8 mouse cellular contexts compared by ENCODE assay signal in the genomic region with DNA sequence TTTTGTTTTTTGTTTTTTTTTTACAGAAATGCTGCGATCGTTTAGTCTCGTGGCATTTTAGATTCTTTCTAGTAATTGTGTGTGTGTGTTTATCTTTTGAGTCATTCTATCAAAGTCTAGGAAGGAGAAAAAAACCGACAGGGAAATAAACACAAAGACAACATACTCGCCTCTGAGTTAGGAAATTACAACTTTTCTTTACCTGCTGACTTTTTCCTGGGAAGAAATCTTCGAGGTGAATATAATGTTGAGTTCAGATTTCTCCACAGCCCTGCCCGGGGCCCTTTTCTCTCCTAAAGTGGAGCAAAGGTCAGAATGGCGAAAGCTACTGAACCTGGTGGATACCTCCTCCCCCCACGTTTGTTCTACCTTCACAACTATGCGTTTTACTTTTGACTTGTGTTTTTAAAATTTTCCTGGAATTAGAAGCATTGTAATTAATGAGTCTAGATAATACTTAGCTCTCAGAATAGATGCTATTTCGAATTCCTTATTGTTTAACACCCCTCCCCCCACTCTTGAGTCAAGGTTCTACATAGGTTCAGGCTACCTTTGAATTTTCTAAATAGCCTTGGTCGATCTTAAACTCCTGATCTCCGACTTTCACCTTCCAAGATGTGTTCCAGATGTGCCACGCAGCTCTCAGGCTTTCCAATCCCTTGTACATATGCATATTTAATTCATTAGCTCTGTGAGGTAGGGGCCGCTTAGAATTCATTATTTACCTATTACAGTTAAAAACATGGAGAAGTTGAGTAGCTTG. TPM values are rescaled to one million over a fixed set of nuclear protein-coding genes. Genes with fewer than 3 reads are reported as not detected.
DNase-seq lines count a peak whose midpoint lies in the region; ATAC-seq lines count a peak whose summit lies in the region.

No protein-coding gene starts in this region.

- peak; percentile 50 for DNase-seq in kidney, adult 9 months
- no peak for DNase-seq in kidney, adult 11 months
- peak; percentile 30 for DNase-seq in c-Kit-positive CD71-positive TER-119-positive erythroid progenitor cells, embryonic 14.5 days (ENCODE audit: low spot score)
- no peak for DNase-seq in hindbrain, embryonic 14.5 days (ENCODE audit: low spot score)
- no peak for DNase-seq in midbrain, embryonic 10.5 days (ENCODE audit: low spot score)
- DNase-seq in testis, postnatal 14 days (ENCODE audit: low spot score) = no peak
- DNase-seq in urinary bladder, adult 18-20 months (ENCODE audit: low spot score in 2 of 2) = no peak
- DNase-seq in layer of hippocampus, postnatal 10 days (ENCODE audit: low spot score in 2 of 2) = no peak

- peak overlapping the region; percentile 77 for H3K4me2 ChIP-seq in hindbrain, embryonic 14.5 days (replicated peaks)

- peak overlapping the region; percentile 97 for H3K27ac ChIP-seq in hindbrain, embryonic 14.5 days
- H3K27ac ChIP-seq in midbrain, embryonic 10.5 days (replicated peaks) = peak overlapping the region; percentile 96

- H3K27me3 ChIP-seq in hindbrain, embryonic 14.5 days (ENCODE audit: control insufficient read depth, insufficient read depth, low read length) = no peaks in the 10 kb centered on the region
- H3K27me3 ChIP-seq in midbrain, embryonic 10.5 days (ENCODE audit: low read depth, poor library complexity, severe bottlenecking) = no peaks in the 10 kb centered on the region

- ATAC-seq in hindbrain, embryonic 14.5 days (ENCODE audit: low FRiP score) = no peak

- H3K9me3 ChIP-seq in hindbrain, embryonic 14.5 days (ENCODE audit: control insufficient read depth, low read length) = no peaks in the 10 kb centered on the region
- no peaks in the 10 kb centered on the region for H3K9me3 ChIP-seq in midbrain, embryonic 10.5 days (replicated peaks)

- H3K36me3 ChIP-seq in hindbrain, embryonic 14.5 days (replicated peaks; ENCODE audit: control insufficient read depth, insufficient read depth) = no peaks in the 10 kb centered on the region
- H3K36me3 ChIP-seq in midbrain, embryonic 10.5 days = no peaks in the 10 kb centered on the region

- H3K4me1 ChIP-seq in hindbrain, embryonic 14.5 days (replicated peaks; ENCODE audit: control insufficient read depth, insufficient read depth, low read length) = peaks cover 7% of the 10 kb centered on the region
- peaks cover 21% of the 10 kb centered on the region for H3K4me1 ChIP-seq in midbrain, embryonic 10.5 days

- H3K4me3 ChIP-seq in hindbrain, embryonic 14.5 days (replicated peaks; ENCODE audit: low read length) = peak overlapping the region; percentile 55
- H3K4me3 ChIP-seq in midbrain, embryonic 10.5 days = peak overlapping the region; percentile 62

- WGBS in hindbrain, embryonic 14.5 days = 39% methylated on average over 15 of the region's 15 CpGs
- WGBS in midbrain, embryonic 10.5 days = 43% methylated on average over 15 of the region's 15 CpGs

- H3K9ac ChIP-seq in hindbrain, embryonic 14.5 days = peak overlapping the region; percentile 80

RNA-seq across cellular contexts. Expression of a gene that starts 11.0 kb away (rescaled TPM):
- 125 and 141 TPM in 2 replicates for polyA plus RNA-seq in hindbrain, embryonic 14.5 days (2014; fragmentation: Nextera tagmentation; extraction: Ambion mirVana)
- 151 and 164 TPM in 2 replicates for polyA plus RNA-seq in midbrain, embryonic 10.5 days (2016; fragmentation: Nextera tagmentation; extraction: Ambion mirVana)
- 10 to 100 TPM; 64.7 to 73.8 TPM for total RNA-seq in layer of hippocampus, postnatal 10 days (2021)

Comparison
In these comparisons a context has a peak if more than half of its experiments do, and no peak if none do; other contexts are left out.
1. DNase-seq: peak in kidney, adult 9 months (single experiment) and c-Kit-positive CD71-positive TER-119-positive erythroid progenitor cells, embryonic 14.5 days (single experiment); none in kidney, adult 11 months (single experiment), hindbrain, embryonic 14.5 days (single experiment), midbrain, embryonic 10.5 days (single experiment), testis, postnatal 14 days (single experiment), urinary bladder, adult 18-20 months (0 of 2) and layer of hippocampus, postnatal 10 days (0 of 2).